Mouse (Mus musculus) left cerebral cortex, adult 18-20 months (tissue): ENCODE data around the gene Olfr822. TPM values are rescaled to one million over a fixed set of nuclear protein-coding genes. Genes with fewer than 3 reads are reported as not detected.
A peak's percentile ranks its signal among the peaks of the same experiment; 100 is the strongest.
"Not testable (repeated sequence)": the region's sequence is repeated elsewhere in the genome, so short reads cannot be mapped to it uniquely, and the experiment has no call there.

Experiments used
- DNase-seq, 2 experiments: peaks; one replicate each; pipeline ENCODE4 v3.0.0; 2021 to 2022; ENCODE audit warnings: low spot score in 2 of 2, mixed read lengths in 1 of 2
- long read RNA-seq, 2 experiments: library from polyadenylated mRNA; stranded (forward); transcript quantifications; one replicate each; pipeline ENCODE4 v2.0.0; 2021
- total RNA-seq, 2 experiments: library from RNA; stranded (reverse); gene quantifications; 2 replicates each; pipeline ENCODE4 v1.2.3; 2021

Olfr822 gene
- total RNA-seq = not detected
- long read RNA-seq, experiment 1 = 0 reads
- long read RNA-seq, experiment 2 = 0 reads

- DNase-seq = no peak
These were observed at the start of gene Olfr822 for GRCm38 (mm10) chr10:130070910-130071309. Olfr822 (plus strand) TSS chr10:130071210.

DNA sequence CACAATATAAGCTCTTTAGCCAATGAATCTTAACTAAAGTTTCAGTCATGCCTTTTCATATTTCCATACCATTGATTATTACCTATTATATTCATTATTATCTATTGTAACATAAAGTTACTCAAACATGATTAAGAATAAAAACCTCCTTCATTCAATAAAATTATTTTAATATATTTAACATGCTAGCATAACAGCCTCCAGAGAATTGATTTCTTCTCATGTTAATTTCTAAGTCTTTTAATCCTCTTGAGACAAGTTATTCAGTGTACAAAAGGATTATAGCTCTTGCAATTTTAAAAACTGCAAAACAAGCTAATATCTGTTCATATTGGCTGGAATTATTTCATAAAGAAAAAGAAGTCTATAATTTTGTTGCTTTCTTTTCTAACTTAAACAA lies 41.0 kb upstream of the Olfr822 start, which contains the start of gene Olfr821:
Gene Olfr821, plus strand, starts transcription at position 301 of the 400 bp plus-strand sequence.
- no peak for DNase-seq

- DNase-seq = no peak
These were observed 33.9 kb upstream of the Olfr822 start for GRCm38 (mm10) chr10:130037096-130037495.

DNA sequence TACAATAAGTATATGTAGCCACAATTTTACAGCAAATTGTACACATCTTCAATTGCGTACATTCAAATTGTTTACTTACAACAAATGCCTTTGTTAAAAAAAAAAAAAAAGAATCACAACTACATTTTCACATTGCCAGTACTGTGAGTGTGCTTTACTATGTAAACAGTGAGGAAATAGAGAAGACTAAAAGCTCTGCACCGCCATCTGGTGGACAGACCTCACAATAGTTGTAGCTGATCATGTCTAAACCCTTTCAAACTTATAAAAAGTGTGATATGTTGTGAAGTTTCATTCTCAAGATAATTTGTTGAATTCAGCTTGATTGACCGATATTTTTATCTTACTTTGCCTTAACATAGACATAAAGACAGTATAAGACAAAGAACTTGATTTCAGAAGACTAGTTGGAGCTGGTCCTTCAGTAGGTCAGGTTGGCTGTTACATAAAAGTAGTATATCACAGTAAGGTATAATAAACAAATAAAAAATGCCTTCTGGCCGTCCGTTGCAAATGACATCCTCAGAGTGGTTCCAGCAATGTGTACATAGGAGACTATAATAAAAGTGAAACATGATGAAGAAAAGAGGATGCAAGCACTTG lies 21.9 kb downstream of the Olfr822 start:
- DNase-seq = peak; percentile 62 to 69

- DNase-seq = no peak
These were observed 25.1 kb downstream of the Olfr822 start for GRCm38 (mm10) chr10:130096104-130096503.

DNA sequence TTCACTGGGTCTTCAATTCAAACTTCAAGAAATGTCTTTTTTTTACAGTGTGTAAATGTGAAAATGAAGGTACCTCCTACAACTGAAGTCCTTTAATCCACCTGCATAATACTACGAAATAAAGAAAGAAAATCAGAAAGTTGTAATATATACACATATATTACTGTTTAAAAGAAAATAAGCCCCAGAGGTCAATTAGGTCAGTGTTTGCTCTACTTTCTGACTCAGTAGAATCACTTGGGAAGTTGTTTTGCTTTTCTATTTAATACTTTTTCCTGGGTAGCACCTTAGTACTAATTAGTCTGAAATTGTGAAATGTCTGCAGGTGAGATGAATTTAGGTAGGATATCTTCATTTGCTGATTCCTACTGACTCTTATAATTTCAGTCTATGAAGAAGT lies 44.3 kb downstream of the Olfr822 start, which contains the start of gene Olfr823:
Gene Olfr823, minus strand, starts transcription at position 101 of the 400 bp plus-strand sequence.
- DNase-seq = not testable (repeated sequence)

- DNase-seq = not testable (repeated sequence)
These were observed 45.0 kb downstream of the Olfr822 start for GRCm38 (mm10) chr10:130116045-130116444.

Other genes starting within 250 kb of the Olfr822 start
- gene Olfr812, start 225.1 kb upstream of the Olfr822 start, total RNA-seq = not detected
- gene Olfr813, start 215.8 kb upstream of the Olfr822 start, total RNA-seq = not detected
- not detected for gene Olfr814, start 191.4 kb upstream of the Olfr822 start, total RNA-seq
- gene Olfr815, start 165.3 kb upstream of the Olfr822 start, total RNA-seq = not detected
- gene Olfr816, start 155.6 kb upstream of the Olfr822 start, total RNA-seq = not detected
- not detected for gene Olfr818, start 122.1 kb upstream of the Olfr822 start, total RNA-seq
- gene Olfr819, start 103.9 kb upstream of the Olfr822 start, total RNA-seq = not detected
- gene Olfr247, start 95.1 kb upstream of the Olfr822 start, total RNA-seq = not detected
- gene Gm10310, start 86.1 kb upstream of the Olfr822 start, total RNA-seq = not detected
- gene Olfr820, start 58.6 kb upstream of the Olfr822 start, total RNA-seq = not detected
- not detected for gene Olfr821, start 40.9 kb upstream of the Olfr822 start, total RNA-seq
- not detected for gene Olfr823, start 44.2 kb downstream of the Olfr822 start, total RNA-seq
- gene Olfr824, start 58.8 kb downstream of the Olfr822 start, total RNA-seq = not detected
- gene Olfr825, start 95.6 kb downstream of the Olfr822 start, total RNA-seq = not detected
- gene Olfr826, start 113.0 kb downstream of the Olfr822 start, total RNA-seq = not detected
- not detected for gene Olfr827, start 143.2 kb downstream of the Olfr822 start, total RNA-seq
- under 1 TPM; 0.14 to 0.19 TPM for gene Neurod4, start 209.0 kb downstream of the Olfr822 start, total RNA-seq